8 mouse cellular contexts compared by ENCODE assay signal in genomic region chr9:109833088-109833412, GRCm38 (mm10). TPM values are rescaled to one million over a fixed set of nuclear protein-coding genes. Genes with fewer than 3 reads are reported as not detected.
DNase-seq lines count a peak whose midpoint lies in the region; ATAC-seq and TF ChIP-seq lines count a peak whose summit lies in the region.

No protein-coding gene starts in this region.

- H3K9ac ChIP-seq in embryonic facial prominence, embryonic 15.5 days = peak overlapping the region; percentile 64
- H3K9ac ChIP-seq in intestine, postnatal 0 days (ENCODE audit: low read depth, low read length) = peak overlapping the region; percentile 69
- peak overlapping the region; percentile 79 for H3K9ac ChIP-seq in neural tube, embryonic 13.5 days

- peaks cover 9% of the 10 kb centered on the region for H3K4me1 ChIP-seq in lung, adult 2 months (ENCODE audit: control insufficient read depth, insufficient read depth, low read length)
- H3K4me1 ChIP-seq in embryonic facial prominence, embryonic 15.5 days = peaks cover 12% of the 10 kb centered on the region
- H3K4me1 ChIP-seq in intestine, postnatal 0 days (replicated peaks; ENCODE audit: control insufficient read depth, insufficient read depth, low read length) = 0 out of 2 replicates have a peak, but pooled peaks cover 2% of the 10 kb centered on the region
- peaks cover 11% of the 10 kb centered on the region for H3K4me1 ChIP-seq in neural tube, embryonic 13.5 days (replicated peaks)

- peak overlapping the region; percentile 89; the same call in 1 of the 2 replicates for H3K27ac ChIP-seq in embryonic facial prominence, embryonic 15.5 days (replicated peaks)
- peak overlapping the region; percentile 68; the same call in 1 of the 2 replicates for H3K27ac ChIP-seq in intestine, postnatal 0 days (ENCODE audit: low read depth, low read length)
- peak overlapping the region; percentile 85; the same call in 1 of the 2 replicates for H3K27ac ChIP-seq in neural tube, embryonic 13.5 days (replicated peaks)

- DNase-seq in lung, adult 2 months = no peak
- DNase-seq in lung, postnatal 10 days = no peak
- no peak for DNase-seq in gastrocnemius, adult 18-20 months (ENCODE audit: low spot score)
- DNase-seq in layer of hippocampus, adult 18-20 months (ENCODE audit: low spot score in 2 of 2) = no peak
- DNase-seq in kidney, postnatal 10 days = no peak

- 5% methylated on average over 6 of the region's 6 CpGs for WGBS in lung, adult 2 months
- WGBS in embryonic facial prominence, embryonic 15.5 days = 7% methylated on average over 6 of the region's 6 CpGs
- 8% methylated on average over 6 of the region's 6 CpGs for WGBS in intestine, postnatal 0 days
- WGBS in neural tube, embryonic 13.5 days = 14% methylated on average over 6 of the region's 6 CpGs

- H3K36me3 ChIP-seq in embryonic facial prominence, embryonic 15.5 days = peaks cover 30% of the 10 kb centered on the region
- peaks cover 7% of the 10 kb centered on the region; the same call in 1 of the 2 replicates for H3K36me3 ChIP-seq in intestine, postnatal 0 days (ENCODE audit: control insufficient read depth, insufficient read depth)
- peaks cover 30% of the 10 kb centered on the region for H3K36me3 ChIP-seq in neural tube, embryonic 13.5 days

- peak; percentile 25; the same call in 1 of the 2 replicates for ATAC-seq in embryonic facial prominence, embryonic 15.5 days (ENCODE audit: insufficient number of reproducible peaks, low FRiP score, low TSS enrichment, low read depth)
- 0 out of 2 replicates have a peak, but pooled peaks have one; percentile 7 for ATAC-seq in intestine, postnatal 0 days
- ATAC-seq in neural tube, embryonic 13.5 days (ENCODE audit: low read depth) = peak; percentile 57

- H3K4me2 ChIP-seq in embryonic facial prominence, embryonic 15.5 days (replicated peaks) = peak overlapping the region; percentile 85
- peak overlapping the region; percentile 95 for H3K4me2 ChIP-seq in intestine, postnatal 0 days (replicated peaks; ENCODE audit: low read depth)
- H3K4me2 ChIP-seq in neural tube, embryonic 13.5 days = peak overlapping the region; percentile 93

- H3K27me3 ChIP-seq in embryonic facial prominence, embryonic 15.5 days = no peaks in the 10 kb centered on the region
- H3K27me3 ChIP-seq in intestine, postnatal 0 days (replicated peaks; ENCODE audit: control insufficient read depth, insufficient read depth, low read length) = no peaks in the 10 kb centered on the region
- H3K27me3 ChIP-seq in neural tube, embryonic 13.5 days = no peaks in the 10 kb centered on the region

- no peaks in the 10 kb centered on the region for H3K9me3 ChIP-seq in embryonic facial prominence, embryonic 15.5 days (replicated peaks)
- H3K9me3 ChIP-seq in intestine, postnatal 0 days (ENCODE audit: control insufficient read depth) = no peaks in the 10 kb centered on the region
- no peaks in the 10 kb centered on the region for H3K9me3 ChIP-seq in neural tube, embryonic 13.5 days

- H3K4me3 ChIP-seq in lung, adult 2 months (replicated peaks; ENCODE audit: extremely low read depth, low read depth, low read length) = peak overlapping the region; percentile 99
- H3K4me3 ChIP-seq in embryonic facial prominence, embryonic 15.5 days (replicated peaks) = peak overlapping the region; percentile 71
- H3K4me3 ChIP-seq in intestine, postnatal 0 days (ENCODE audit: low read depth, low read length) = peak overlapping the region; percentile 71
- H3K4me3 ChIP-seq in neural tube, embryonic 13.5 days = peak overlapping the region; percentile 67

- TF ChIP-seq POLR2A in lung, adult 2 months (IDR thresholded peaks at IDR 0.05; ENCODE audit: borderline replicate concordance, extremely low read depth, low read depth, low read length) = no peak

- no peak for TF ChIP-seq CTCF in lung, adult 2 months (IDR thresholded peaks at IDR 0.05; ENCODE audit: insufficient read depth, low read length)
- TF ChIP-seq CTCF in intestine, postnatal 0 days (IDR thresholded peaks at IDR 0.05; ENCODE audit: low read depth) = no peak

RNA-seq across cellular contexts. Expression of gene Nme6, which starts 0.5 kb away (rescaled TPM):
- 11.5 and 18.0 TPM in 2 replicates for polyA plus RNA-seq in lung, adult 2 months (2012; rRNA removed)
- polyA plus RNA-seq in embryonic facial prominence, embryonic 15.5 days (2015; fragmentation: Nextera tagmentation; extraction: Ambion mirVana) = 56.8 and 60.8 TPM in 2 replicates
- polyA plus RNA-seq in intestine, postnatal 0 days (2015; fragmentation: Nextera tagmentation; extraction: Ambion mirVana) = 54.6 and 58.0 TPM in 2 replicates
- 56.0 and 58.9 TPM in 2 replicates for polyA plus RNA-seq in neural tube, embryonic 13.5 days (2015; fragmentation: Nextera tagmentation; extraction: Ambion mirVana)
- 10 to 100 TPM; 28.8 to 30.8 TPM for total RNA-seq in gastrocnemius, adult 18-20 months (2021)
- total RNA-seq in layer of hippocampus, adult 18-20 months (2021) = 10 to 100 TPM in 1 of 2 experiments, 1 to 10 TPM in 1; 9.3 to 13.2 TPM

RNA-seq across cellular contexts. Expression of gene Camp, which starts 16.4 kb away (rescaled TPM):
- polyA plus RNA-seq in lung, adult 2 months (2012; rRNA removed) = 0.17 and 3.1 TPM in 2 replicates
- 2.2 and 2.4 TPM in 2 replicates for polyA plus RNA-seq in embryonic facial prominence, embryonic 15.5 days (2015; fragmentation: Nextera tagmentation; extraction: Ambion mirVana)
- 1.3 TPM in 2 replicates for polyA plus RNA-seq in intestine, postnatal 0 days (2015; fragmentation: Nextera tagmentation; extraction: Ambion mirVana)
- 1.3 and 2.4 TPM in 2 replicates for polyA plus RNA-seq in neural tube, embryonic 13.5 days (2015; fragmentation: Nextera tagmentation; extraction: Ambion mirVana)
- total RNA-seq in gastrocnemius, adult 18-20 months (2021) = not detected
- total RNA-seq in layer of hippocampus, adult 18-20 months (2021) = not detected

RNA-seq across cellular contexts. Expression of gene Spink8, which starts 21.0 kb away (rescaled TPM):
- polyA plus RNA-seq in lung, adult 2 months (2012; rRNA removed) = not detected in 2 replicates
- polyA plus RNA-seq in embryonic facial prominence, embryonic 15.5 days (2015; fragmentation: Nextera tagmentation; extraction: Ambion mirVana) = 1.4 and 2.6 TPM in 2 replicates
- polyA plus RNA-seq in intestine, postnatal 0 days (2015; fragmentation: Nextera tagmentation; extraction: Ambion mirVana) = 3.0 and 3.3 TPM in 2 replicates
- polyA plus RNA-seq in neural tube, embryonic 13.5 days (2015; fragmentation: Nextera tagmentation; extraction: Ambion mirVana) = not detected in 2 replicates
- total RNA-seq in gastrocnemius, adult 18-20 months (2021) = not detected
- total RNA-seq in layer of hippocampus, adult 18-20 months (2021) = 10 to 100 TPM; 67.1 to 79.6 TPM

RNA-seq across cellular contexts. Expression of gene Cdc25a, which starts 42.3 kb away (rescaled TPM):
- polyA plus RNA-seq in lung, adult 2 months (2012; rRNA removed) = 3.3 and 3.7 TPM in 2 replicates
- polyA plus RNA-seq in embryonic facial prominence, embryonic 15.5 days (2015; fragmentation: Nextera tagmentation; extraction: Ambion mirVana) = 26.2 and 26.8 TPM in 2 replicates
- polyA plus RNA-seq in intestine, postnatal 0 days (2015; fragmentation: Nextera tagmentation; extraction: Ambion mirVana) = 21.3 and 25.9 TPM in 2 replicates
- 16.0 and 17.2 TPM in 2 replicates for polyA plus RNA-seq in neural tube, embryonic 13.5 days (2015; fragmentation: Nextera tagmentation; extraction: Ambion mirVana)
- 1 to 10 TPM; 3.9 to 4.7 TPM for total RNA-seq in gastrocnemius, adult 18-20 months (2021)
- 1 to 10 TPM; 4.6 to 4.9 TPM for total RNA-seq in layer of hippocampus, adult 18-20 months (2021)

RNA-seq across cellular contexts. Expression of gene Fbxw27, which starts 42.6 kb away (rescaled TPM):
- not detected in 2 replicates for polyA plus RNA-seq in lung, adult 2 months (2012; rRNA removed)
- polyA plus RNA-seq in embryonic facial prominence, embryonic 15.5 days (2015; fragmentation: Nextera tagmentation; extraction: Ambion mirVana) = not detected in 2 replicates
- not detected in 2 replicates for polyA plus RNA-seq in intestine, postnatal 0 days (2015; fragmentation: Nextera tagmentation; extraction: Ambion mirVana)
- polyA plus RNA-seq in neural tube, embryonic 13.5 days (2015; fragmentation: Nextera tagmentation; extraction: Ambion mirVana) = not detected in 2 replicates
- total RNA-seq in gastrocnemius, adult 18-20 months (2021) = not detected
- not detected for total RNA-seq in layer of hippocampus, adult 18-20 months (2021)

Comparison
In these comparisons a context has a peak if more than half of its experiments do, and no peak if none do; other contexts are left out.
1. ATAC-seq: peak in every context shown above with its lines; median percentile 57 in neural tube, embryonic 13.5 days; 25 in embryonic facial prominence, embryonic 15.5 days; 7 in intestine, postnatal 0 days.